Mouse (Mus musculus) cerebellum, adult 9-10 months (tissue): ENCODE results near the gene Abraxas1.

Experiments
- DNase-seq: peaks from one replicate; pipeline ENCODE4 v3.0.0; 2022

Abraxas1 gene

GRCm38 (mm10) chr5:100821375-100821774 is 610 bp upstream of the Abraxas1 start:
- DNase-seq, result no peak

DNA sequence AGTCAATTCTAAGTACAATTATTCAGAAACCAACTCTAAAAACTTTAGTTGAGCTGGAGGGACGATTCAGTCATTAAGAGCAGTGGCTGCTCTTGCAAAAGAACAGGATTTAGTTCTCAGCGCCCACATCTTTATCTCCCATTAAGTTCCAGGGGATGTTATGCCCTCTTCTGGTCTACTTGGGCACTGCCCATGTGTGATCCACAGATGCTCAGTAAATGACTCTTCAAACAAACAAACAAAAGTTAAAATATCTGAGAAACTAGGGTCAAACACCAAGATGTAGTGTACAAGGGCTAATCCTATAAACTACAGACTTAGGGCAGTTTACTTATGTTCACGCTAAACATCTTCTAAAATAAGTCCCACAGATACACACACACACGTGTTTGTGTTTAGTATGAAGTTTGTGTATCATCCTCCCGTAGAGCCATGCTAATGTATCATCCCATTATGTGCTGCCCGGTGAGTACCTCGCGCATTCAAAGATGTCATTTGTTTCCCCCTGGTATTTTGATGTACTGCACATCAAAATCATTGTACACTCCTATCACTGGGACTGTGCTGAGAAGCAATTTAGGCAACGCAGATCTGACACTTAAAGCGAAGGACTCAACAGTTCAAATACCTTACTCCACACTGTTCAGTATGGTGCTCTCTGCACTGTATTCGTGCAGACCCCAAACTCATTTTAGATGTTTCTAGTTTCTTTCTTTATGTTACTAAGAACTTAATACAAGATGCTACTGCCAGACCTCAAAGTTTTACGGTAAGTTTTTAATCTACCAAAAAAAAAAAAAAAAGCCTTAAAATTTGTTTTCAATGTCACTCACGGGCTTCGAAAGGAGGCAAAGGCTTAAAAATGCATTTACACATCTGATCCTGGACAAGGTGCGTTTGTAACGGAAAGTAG is 941 bp downstream of the Abraxas1 start:
- DNase-seq, result no peak

DNA sequence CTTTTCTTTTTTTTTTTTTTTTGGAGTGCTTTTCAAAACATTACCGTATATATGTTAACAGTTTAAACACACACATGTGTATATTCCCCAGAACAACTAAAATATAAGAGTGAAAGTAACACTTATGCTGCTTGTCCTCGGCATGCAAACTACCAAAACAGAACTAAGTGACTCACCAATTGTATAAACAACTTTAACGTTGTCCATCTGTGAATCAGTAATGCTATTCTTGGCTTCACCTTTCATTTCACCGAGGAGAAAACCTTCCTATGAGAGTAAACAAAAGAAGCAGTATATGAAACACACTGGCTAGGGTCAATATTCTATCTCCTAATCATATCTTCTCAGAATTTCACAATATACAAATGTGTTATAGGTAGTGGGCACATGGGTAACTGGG is 2.4 kb downstream of the Abraxas1 start:
- DNase-seq, result no peak

DNA sequence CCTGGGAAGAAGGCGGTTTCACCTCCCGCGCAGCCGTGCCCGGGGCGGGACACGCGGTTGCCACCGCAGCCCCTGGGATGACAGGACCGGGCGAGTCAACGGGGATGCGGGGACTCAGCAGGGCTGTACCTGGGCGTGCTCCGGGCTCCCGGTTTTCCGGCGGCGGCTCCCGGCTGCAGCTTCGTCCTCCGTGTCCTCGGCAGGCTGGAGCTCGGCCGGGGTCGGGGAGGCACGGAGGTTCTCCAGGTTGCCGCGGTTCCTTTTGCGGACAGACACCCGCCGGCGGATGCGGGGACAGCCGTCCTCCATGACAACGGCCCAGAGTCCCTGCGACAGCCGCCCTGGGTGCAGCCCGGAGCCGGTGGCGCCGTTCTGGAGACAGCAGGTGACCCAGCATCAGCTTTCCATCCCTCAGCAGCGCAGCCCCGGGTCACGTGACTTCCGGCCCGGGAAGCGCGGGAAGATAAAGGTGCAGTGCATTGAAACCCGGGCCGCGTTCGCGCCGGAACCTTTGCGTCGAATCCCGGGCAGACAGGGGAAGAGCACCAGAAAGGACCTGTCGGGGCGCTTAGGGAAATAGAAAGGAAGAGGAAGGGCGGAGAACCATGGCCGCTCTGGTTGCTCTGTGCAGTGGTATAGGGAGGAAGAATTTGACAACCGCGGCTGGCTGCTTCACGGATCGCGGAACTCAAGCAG is 22.5 kb downstream of the Abraxas1 start, which contains the start of the genes Helq and Mrps18c:
Gene Helq (minus strand): TSS at position 434 of the 696 bp plus-strand sequence.
Gene Mrps18c (plus strand): TSS at position 463 of the 696 bp plus-strand sequence.
- peak; percentile 95 for DNase-seq

DNA sequence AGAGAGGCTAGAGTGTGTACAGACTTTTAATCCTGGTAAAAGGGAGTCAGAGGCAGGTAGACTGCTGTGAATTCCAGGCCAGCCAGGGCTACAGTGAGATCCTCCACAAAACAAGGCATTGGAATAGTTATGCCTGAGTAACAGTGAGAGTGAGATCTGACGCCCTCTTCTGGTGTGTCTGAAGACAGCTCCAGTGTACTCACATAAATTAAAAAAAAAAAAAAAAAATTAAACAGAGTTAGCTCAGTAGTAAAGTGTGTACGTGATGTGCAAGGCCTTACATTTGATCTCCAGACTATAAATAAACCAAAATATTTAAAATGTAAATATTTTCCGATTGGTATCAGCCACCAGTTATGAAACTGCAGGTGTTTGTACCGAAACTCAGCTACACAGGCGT is 26.7 kb downstream of the Abraxas1 start:
- no peak for DNase-seq

- DNase-seq, result no peak
Observed at GRCm38 (mm10) chr5:100792261-100792660, 28.5 kb downstream of the Abraxas1 start.

- DNase-seq, result no peak
Observed at GRCm38 (mm10) chr5:100787527-100787926, 33.2 kb downstream of the Abraxas1 start.

DNA sequence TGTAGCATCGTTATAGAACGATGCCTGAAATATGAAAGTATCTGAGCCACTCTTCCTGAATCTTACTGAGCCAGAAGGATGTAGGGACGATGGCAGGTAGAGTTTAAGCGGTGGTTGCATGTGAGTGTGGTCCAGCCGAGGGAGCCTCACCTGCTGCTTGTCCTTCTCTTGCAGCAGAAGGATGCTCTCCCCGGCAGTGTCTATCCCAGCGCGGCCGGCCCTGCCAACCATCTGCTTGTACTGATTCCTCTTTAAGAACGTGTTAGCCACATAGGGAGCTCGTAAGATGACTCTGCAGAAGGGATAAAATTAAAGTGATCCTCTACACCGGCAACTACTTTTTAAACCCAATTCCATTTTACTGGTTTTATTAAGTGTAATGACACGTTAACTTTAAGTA is 41.8 kb downstream of the Abraxas1 start:
- no peak for DNase-seq

DNA sequence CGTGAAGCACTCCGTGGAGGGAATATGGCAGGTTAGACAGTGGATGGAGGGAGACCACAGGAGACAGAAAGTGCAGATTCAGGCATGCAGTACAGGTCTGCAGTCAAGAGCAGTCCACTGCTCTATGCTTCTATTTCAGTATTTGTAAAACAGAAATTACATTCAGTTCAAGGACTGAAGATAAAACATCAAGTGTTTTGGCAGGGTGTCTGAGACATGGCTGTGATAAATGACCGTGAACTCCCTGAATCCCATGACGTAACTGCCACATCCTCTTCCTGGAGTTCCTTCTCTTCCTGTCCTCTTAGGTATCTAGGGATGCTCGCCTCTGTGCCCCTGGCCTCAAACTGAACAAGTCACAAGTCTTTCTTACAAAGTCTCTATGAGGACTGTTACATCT is 43.9 kb downstream of the Abraxas1 start:
- no peak for DNase-seq

DNA sequence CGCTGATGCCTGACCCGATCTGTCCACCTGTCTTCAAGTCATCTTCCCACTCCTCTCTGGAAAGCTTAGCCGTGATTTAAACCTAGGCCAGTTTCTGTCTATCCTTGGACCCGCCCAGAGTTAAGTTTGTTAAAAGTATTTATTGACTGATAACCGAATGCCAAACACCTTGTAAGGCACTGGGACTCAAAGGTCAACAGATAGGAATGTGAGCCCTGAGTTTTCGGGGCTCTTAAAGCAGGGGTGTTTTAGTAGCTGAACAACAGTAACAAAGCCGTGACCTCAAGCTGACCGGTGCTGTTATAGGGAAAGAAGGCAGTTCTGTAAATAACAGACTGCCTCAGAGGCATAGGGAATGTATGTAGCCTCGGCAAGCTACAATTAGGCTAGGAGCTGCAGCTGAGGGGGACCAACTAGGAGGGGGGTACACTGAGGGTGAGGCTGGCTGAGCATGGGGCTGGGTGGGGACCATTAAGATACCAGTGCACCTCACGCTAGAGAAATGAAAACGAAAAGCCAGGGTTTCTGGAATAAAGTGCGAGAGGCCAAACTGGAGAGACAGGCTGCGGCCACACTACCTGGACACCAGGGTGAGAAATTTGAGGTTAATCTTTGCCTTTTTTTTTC is 44.9 kb downstream of the Abraxas1 start:
- no peak for DNase-seq

DNA sequence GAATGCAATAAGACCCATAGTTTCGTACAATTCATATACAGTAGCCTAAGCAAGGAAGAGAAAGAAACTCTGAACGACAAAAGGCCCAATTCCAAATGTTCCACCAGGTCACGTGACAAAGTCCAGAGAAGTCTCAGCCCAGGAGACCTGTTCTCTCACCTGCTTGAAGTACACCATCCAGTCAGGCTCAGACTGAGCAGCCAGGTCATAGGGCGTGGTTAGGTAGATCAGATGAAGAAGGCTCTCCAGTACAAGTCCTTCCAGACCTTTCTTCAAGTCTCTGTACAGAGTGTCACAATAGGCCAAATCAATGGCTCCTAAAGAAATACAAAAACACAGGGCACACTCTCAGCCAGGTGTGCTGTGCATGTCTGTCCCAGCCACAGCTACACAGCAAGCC is 49.2 kb downstream of the Abraxas1 start:
- no peak for DNase-seq

DNA sequence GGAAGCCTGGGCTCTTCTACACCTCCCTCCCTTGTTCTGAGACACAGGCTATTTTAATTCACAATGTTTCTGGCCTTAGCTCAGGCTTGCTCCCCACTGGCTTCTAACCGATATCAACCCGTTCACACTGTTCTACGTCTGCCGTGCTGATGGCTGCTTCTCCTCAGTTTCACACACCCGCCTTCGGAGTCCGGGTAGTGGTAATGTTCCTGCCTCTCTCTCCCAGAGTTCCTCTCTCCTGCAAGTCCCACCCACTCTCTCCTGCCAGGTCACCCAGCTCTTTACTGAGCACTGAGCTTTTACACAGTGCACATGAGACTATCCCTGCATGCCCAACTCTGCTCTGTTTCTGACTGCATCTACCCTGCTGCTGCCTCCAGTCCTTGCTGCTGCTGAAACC is 54.7 kb downstream of the Abraxas1 start:
- no peak for DNase-seq

GRCm38 (mm10) chr5:100761736-100762135 is 59.0 kb downstream of the Abraxas1 start:
- DNase-seq, result no peak

GRCm38 (mm10) chr5:100760049-100760663 is 60.6 kb downstream of the Abraxas1 start:
- no peak for DNase-seq

DNA sequence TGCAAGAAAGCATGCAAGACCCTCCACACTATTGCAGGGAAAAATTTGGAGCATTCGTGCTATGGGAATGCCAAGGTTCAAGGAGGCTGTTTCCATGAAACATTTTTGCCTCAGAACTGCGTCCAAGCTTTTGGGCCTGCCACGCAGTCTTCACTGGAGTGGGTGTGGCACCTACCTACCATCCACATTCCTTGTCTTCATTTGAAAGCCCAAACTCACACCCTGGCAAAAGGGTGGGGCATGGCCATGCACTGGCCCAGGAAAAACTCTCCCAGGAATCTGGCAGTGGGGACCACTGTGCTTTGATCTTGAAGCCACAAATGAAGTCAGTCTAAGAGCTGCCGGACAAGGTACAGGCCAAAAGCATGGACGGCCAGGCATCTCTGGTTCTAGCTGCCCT is 62.6 kb downstream of the Abraxas1 start:
- DNase-seq, result no peak
